Comparison of ENCODE assay signal across 17 mouse cellular contexts in the genomic region with DNA sequence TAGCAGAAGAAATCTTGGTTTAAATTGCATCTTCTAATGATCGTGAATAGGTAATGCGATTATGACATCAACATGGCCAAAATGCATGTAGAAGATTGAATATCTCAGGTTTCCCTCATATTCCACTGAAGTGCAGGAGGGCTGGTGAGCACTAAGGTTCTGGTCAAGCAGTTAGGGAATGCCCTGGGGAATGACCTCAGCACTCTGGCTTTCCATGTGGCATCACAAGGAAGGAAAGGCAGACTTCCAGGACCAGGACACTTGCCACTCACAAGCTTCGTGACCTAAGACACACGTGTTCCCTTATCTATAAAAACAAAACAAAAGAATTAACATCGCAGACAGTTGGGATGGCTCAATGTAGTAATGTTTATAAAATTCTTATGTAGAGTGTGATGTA.
"Had no signal": no experiment of that assay in that cellular context is flagged by ENCODE, and none has a peak within 500 bp of the region (broad histone marks: within the 10 kb centered on the region; RNA-seq: fewer than 3 reads in every experiment).

No protein-coding gene starts in this region.

- H3K4me3 ChIP-seq: midbrain, embryonic 10.5 days; midbrain, embryonic 13.5 days; myocyte; neural tube, embryonic 13.5 days; neural tube, embryonic 15.5 days; stomach, embryonic 15.5 days had no signal

- H3K4me2 ChIP-seq: midbrain, embryonic 13.5 days; neural tube, embryonic 13.5 days; neural tube, embryonic 15.5 days; stomach, embryonic 15.5 days had no signal

- H3K27ac ChIP-seq: liver, embryonic 14.5 days; midbrain, embryonic 10.5 days; midbrain, embryonic 13.5 days; neural tube, embryonic 13.5 days; neural tube, embryonic 15.5 days; stomach, embryonic 15.5 days; stomach, postnatal 0 days had no signal

- H3K36me3 ChIP-seq: midbrain, embryonic 10.5 days; midbrain, embryonic 13.5 days; neural tube, embryonic 13.5 days; neural tube, embryonic 15.5 days; stomach, embryonic 15.5 days had no signal

- DNase-seq: lung, adult 18-20 months; lung, postnatal 10 days; lung, postnatal 4 days; retina, postnatal 1 day; right cerebral cortex, postnatal 14 days; thymus, adult 2 months; thymus, postnatal 25 days; thymus, postnatal 4 days had no signal

- ATAC-seq: midbrain, embryonic 13.5 days; midbrain, embryonic 16.5 days had no signal

- H3K27me3 ChIP-seq: neural tube, embryonic 15.5 days; stomach, embryonic 15.5 days had no signal

- H3K9ac ChIP-seq: liver, embryonic 14.5 days; midbrain, embryonic 13.5 days; neural tube, embryonic 13.5 days; neural tube, embryonic 15.5 days; stomach, embryonic 15.5 days had no signal

- H3K9me3 ChIP-seq: midbrain, embryonic 10.5 days; midbrain, embryonic 13.5 days; neural tube, embryonic 13.5 days; neural tube, embryonic 15.5 days; stomach, embryonic 15.5 days had no signal
